Mouse (Mus musculus) thymus, adult 2 months (tissue): Measurements from ENCODE around the gene Ptpn1.

Experiments used
- CTCF ChIP-seq: fragments of 200-500 bp; IDR thresholded peaks from 2 replicates; pipeline ENCODE4 v1.5.1; 2012; ENCODE audit warnings: mild to moderate bottlenecking, control low read depth, low read length, moderate library complexity, borderline replicate concordance; ENCODE audit not compliant: control insufficient read depth, poor library complexity, insufficient read depth; ENCODE audit errors: extremely low read depth
- POLR2A ChIP-seq: fragments of 200-500 bp; IDR thresholded peaks from 2 replicates; pipeline ENCODE4 v1.6.1; 2012; ENCODE audit warnings: mild to moderate bottlenecking, low read length, control low read depth, moderate library complexity; ENCODE audit not compliant: control insufficient read depth, poor library complexity, insufficient read depth; ENCODE audit errors: extremely low read depth

DNA sequence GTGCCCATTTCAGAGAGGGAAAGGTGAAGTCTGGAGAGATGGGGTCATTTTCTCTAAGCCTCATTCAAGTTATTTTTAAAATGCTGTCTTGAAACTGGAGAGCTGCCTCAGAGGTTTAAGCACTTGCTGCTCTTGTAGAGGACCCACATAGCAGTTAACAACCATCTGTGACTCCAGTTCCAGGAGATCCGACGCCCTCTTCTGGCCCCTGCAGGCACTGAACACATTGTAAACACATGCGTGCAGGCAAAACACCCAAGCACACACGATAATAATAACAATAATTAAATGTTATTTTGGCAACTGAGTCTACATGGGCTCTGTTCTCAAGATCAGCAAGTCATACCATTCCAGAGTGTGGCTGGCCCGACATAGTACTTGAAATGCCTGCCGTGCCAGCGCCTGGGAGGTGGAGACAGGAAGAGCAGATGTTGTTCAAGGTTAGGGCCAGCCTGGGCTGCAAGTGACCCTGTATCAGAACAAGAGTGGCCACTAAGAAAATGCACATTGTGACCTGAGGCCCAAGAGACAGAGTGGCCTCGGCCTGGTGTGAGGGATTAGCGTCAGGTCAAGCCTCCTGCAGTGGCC, 29.6 kb upstream of the Ptpn1 start:
- TF ChIP-seq CTCF (no peak), POLR2A (no peak)
